Mouse (Mus musculus) liver, embryonic 18 days (tissue): ENCODE results near the gene Cfap221. TPM values are rescaled to one million over a fixed set of nuclear protein-coding genes. Genes with fewer than 3 reads are reported as not detected.

Experiments
- polyA plus RNA-seq: library from polyadenylated mRNA; depleted of rRNA; stranded (reverse); fragments of >200 nt; gene quantifications from 2 replicates; pipeline ENCODE4 v1.2.3, GENCODE M21; 2012; rRNA removed

Gene Cfap221
- 0.04 and 0.06 TPM in 2 replicates for polyA plus RNA-seq

GRCm38 (mm10) chr1:119996798-119997581, at the start of gene Cfap221:
Cfap221 (minus strand) TSS chr1:119997234.

GRCm38 (mm10) chr1:120006844-120007790, 10.1 kb upstream of the Cfap221 start, which contains the start of gene Sctr:
Sctr (plus strand) TSS chr1:120006894.

DNA sequence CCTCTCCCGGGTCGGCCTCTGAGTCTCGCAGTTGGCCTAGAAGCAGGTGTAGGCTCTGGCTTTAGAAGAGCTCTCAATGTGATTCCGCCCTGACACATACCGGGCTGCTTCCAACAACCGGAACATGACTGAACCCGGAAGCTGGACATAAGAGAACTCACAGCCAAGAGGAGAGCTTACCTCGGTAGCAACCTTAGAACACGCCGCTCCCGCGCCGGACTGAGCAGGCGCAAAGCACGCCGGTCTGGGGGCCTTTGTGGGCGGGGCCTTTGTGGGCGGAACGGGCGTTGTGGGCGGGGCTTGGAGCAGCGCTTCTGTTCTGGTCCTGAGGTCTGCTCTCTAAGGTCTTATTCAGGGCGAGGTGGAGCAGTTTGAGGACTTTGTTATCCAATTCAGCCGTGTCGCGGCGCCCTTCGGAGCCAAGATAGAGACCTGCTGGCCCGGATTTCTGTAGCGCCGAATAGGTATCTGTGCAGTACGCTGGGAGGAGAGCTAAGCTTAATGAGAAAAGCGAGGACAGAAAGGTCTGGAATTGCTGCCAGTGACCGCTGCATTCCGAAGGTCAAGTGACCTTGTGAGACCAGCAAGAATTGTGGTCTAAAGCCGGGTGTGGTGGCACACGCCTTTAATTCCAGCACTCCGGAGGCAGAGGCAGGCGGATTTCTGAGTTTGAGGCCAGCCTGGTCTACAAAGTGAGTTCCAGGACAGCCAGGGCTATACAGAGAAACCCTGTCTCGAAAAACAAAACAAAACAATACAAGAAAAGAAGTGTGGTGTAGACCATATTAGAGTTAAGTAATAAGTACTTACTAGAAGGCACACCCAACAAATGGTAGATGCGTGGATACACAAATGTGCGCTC, 83.8 kb downstream of the Cfap221 start, which contains the start of gene Tmem177:
Gene Tmem177, minus strand, starts transcription at position 256 of the 862 bp plus-strand sequence.

Other genes starting within 250 kb of the Cfap221 start
- 1.4 TPM in 2 replicates for gene Ptpn4, start 159.6 kb downstream of the Cfap221 start, polyA plus RNA-seq
- gene Tmem177, start 84.0 kb downstream of the Cfap221 start, polyA plus RNA-seq = 2.5 and 2.6 TPM in 2 replicates
- gene Sctr, start 9.7 kb upstream of the Cfap221 start, polyA plus RNA-seq = 0.11 and 0.12 TPM in 2 replicates
- gene Tmem37, start 76.8 kb upstream of the Cfap221 start, polyA plus RNA-seq = 84.2 and 85.3 TPM in 2 replicates
- gene Dbi, start 123.8 kb upstream of the Cfap221 start, polyA plus RNA-seq = 1,340 and 1,792 TPM in 2 replicates
- 1.9 and 2.2 TPM in 2 replicates for gene 3110009E18Rik, start 124.0 kb upstream of the Cfap221 start, polyA plus RNA-seq